Mouse (Mus musculus): ENCODE measurements at regions not wholly inside any gene's neighbourhood (a gene's known extent, or its start where the extent isn't known, plus 50 kb on each side); places are given as distances from the start of the nearest gene placed in this dataset.

- no peak for TF ChIP-seq CTCF (conservative IDR thresholded peaks at IDR 0.05; ENCODE audit: low read length)
- TF ChIP-seq NANOG (IDR thresholded peaks at IDR 0.05; ENCODE audit: borderline replicate concordance, low read length) = no peak
- no peak for TF ChIP-seq POU5F1 (IDR thresholded peaks at IDR 0.05; ENCODE audit: borderline replicate concordance, low read length)
These were observed 192.8 kb downstream of the Rpl36a-ps1 start for GRCm38 (mm10) chr14:98801293-98801692.
